ENCODE assay signal across 37 mouse cellular contexts in the genomic region with DNA sequence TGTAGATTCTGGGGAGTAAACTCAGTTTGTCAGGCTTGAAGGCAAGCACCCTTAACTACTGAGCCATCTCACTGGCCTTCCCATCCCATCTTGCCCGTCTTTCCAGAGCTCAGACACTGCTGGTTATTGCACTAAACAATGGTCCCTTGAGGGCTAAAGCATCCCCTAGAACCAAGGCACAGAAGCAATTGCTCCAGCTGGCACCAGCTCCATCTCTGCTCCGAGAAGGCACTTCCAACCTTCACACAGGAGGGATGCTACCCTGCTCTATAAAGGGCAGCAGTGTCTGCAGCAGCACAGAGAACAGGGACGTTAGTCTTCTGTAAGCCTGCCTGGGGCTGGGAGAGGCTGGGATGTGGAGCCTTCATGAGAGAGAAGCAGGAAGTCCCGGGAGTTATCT. TPM values are rescaled to one million over a fixed set of nuclear protein-coding genes. Genes with fewer than 3 reads are reported as not detected.
"Had no signal": no experiment of that assay in that cellular context is flagged by ENCODE, and none has a peak within 500 bp of the region (broad histone marks: within the 10 kb centered on the region; RNA-seq: fewer than 3 reads in every experiment).

A gene (plus strand): TSS at position 301 of the 400 bp plus-strand sequence.

- H3K4me3 ChIP-seq: heart, embryonic 12.5 days; heart, embryonic 13.5 days; heart, embryonic 15.5 days; hindbrain, embryonic 10.5 days; hindbrain, embryonic 12.5 days; hindbrain, embryonic 13.5 days; hindbrain, embryonic 15.5 days; intestine, embryonic 15.5 days; kidney, embryonic 15.5 days; layer of hippocampus, adult 2 months; left cerebral cortex, adult 2 months had no signal

- DNase-seq: heart, postnatal 10 days; heart, postnatal 14 days; heart, postnatal 36 days; heart, postnatal 4 days; kidney, adult 11 months; kidney, adult 18-20 months; kidney, adult 2 months; kidney, adult 8-10 months; kidney, adult 9 months; kidney, postnatal 10 days; kidney, postnatal 14 days; kidney, postnatal 25 days; kidney, postnatal 36 days; kidney, postnatal 4 days; layer of hippocampus, adult 9-11 months; layer of hippocampus, postnatal 36 days had no signal

- H3K27ac ChIP-seq: heart, embryonic 13.5 days; heart, embryonic 15.5 days; hindbrain, embryonic 10.5 days; hindbrain, embryonic 12.5 days; hindbrain, embryonic 13.5 days; hindbrain, embryonic 14.5 days; hindbrain, embryonic 15.5 days; hindbrain, postnatal 0 days; intestine, embryonic 15.5 days; kidney, embryonic 15.5 days; kidney, postnatal 0 days; layer of hippocampus, adult 2 months; left cerebral cortex, adult 2 months had no signal

RNA-seq across cellular contexts. Expression of the gene that starts here (rescaled TPM):
- total RNA-seq: heart, postnatal 10 days; heart, postnatal 14 days; heart, postnatal 25 days; heart, postnatal 36 days; heart, postnatal 4 days; hematopoietic stem cell, adult 5-6 weeks; hindbrain, postnatal 0 days; layer of hippocampus, adult 18-20 months; layer of hippocampus, adult 2 months; layer of hippocampus, adult 8-10 months; layer of hippocampus, postnatal 10 days; layer of hippocampus, postnatal 36 days; left cerebral cortex, adult 18-20 months; left cerebral cortex, adult 2 months; left cerebral cortex, adult 8-10 months had no signal
